Mouse (Mus musculus) left cerebral cortex, postnatal 4 days (tissue): ENCODE results near the gene Gm20814. TPM values are rescaled to one million over a fixed set of nuclear protein-coding genes. Genes with fewer than 3 reads are reported as not detected.
"Not testable (repeated sequence)": the region's sequence is repeated elsewhere in the genome, so short reads cannot be mapped to it uniquely, and the experiment has no call there.

Experiments used
- DNase-seq: peaks from one replicate; pipeline ENCODE4 v3.0.0-alpha.2; 2022
- intact Hi-C: fragments of 180-260 bp; cut with DNase I; formaldehyde crosslinking; loops from one replicate; pipeline ENCODE4 v1.15.1; 2025
- total RNA-seq, 2 experiments: library from RNA; stranded (reverse); gene quantifications; 2 replicates each; pipeline ENCODE4 v1.2.3; 2021

Gene Gm20814
- not detected for total RNA-seq

- DNase-seq, intact Hi-C loops: not testable (repeated sequence)
Measured at GRCm38 (mm10) chrY:75195556-75195955, at the start of gene Gm20814. TSS of gene Gm20814 (plus strand) at chrY:75195856.
